Mouse (Mus musculus) urinary bladder, adult 2 months (tissue): ENCODE measurements around the gene Mapkapk3. TPM values are rescaled to one million over a fixed set of nuclear protein-coding genes. Genes with fewer than 3 reads are reported as not detected.

Source experiments
- polyA plus RNA-seq: library from polyadenylated mRNA; depleted of rRNA; stranded (reverse); fragments of >200 nt; gene quantifications from 2 replicates; pipeline ENCODE4 v1.2.3, GENCODE M21; 2012; rRNA removed

The Mapkapk3 gene
- polyA plus RNA-seq, 1 experiment: 54.4 TPM

Other genes with a start within 250 kb of the Mapkapk3 start
- 10.5 and 17.1 TPM in 2 replicates for gene Dock3, start 58.0 kb downstream of the Mapkapk3 start, polyA plus RNA-seq
- 11.7 and 14.7 TPM in 2 replicates for gene Cish, start 6.1 kb upstream of the Mapkapk3 start, polyA plus RNA-seq
- gene Hemk1, start 48.5 kb upstream of the Mapkapk3 start, polyA plus RNA-seq: 19.7 and 20.0 TPM in 2 replicates
- 1.7 and 1.9 TPM in 2 replicates for gene 6430571L13Rik, start 50.7 kb upstream of the Mapkapk3 start, polyA plus RNA-seq
- 0.46 and 0.84 TPM in 2 replicates for gene Cacna2d2, start 109.7 kb upstream of the Mapkapk3 start, polyA plus RNA-seq
- 33.6 and 34.0 TPM in 2 replicates for gene Tmem115, start 244.1 kb upstream of the Mapkapk3 start, polyA plus RNA-seq